Mouse (Mus musculus) CD8-positive naive resting alpha-beta T cell, adult 2 months (primary cell): Measurements from ENCODE around the gene Mog.
"Not testable (repeated sequence)": the region's sequence is repeated elsewhere in the genome, so short reads cannot be mapped to it uniquely, and the experiment has no call there.

Source experiments
- DNase-seq, 2 experiments: peaks; one replicate each; pipeline ENCODE4 v3.0.0; 2022; ENCODE audit warnings: low read depth in 2 of 2, low spot score in 2 of 2

The Mog gene

DNA sequence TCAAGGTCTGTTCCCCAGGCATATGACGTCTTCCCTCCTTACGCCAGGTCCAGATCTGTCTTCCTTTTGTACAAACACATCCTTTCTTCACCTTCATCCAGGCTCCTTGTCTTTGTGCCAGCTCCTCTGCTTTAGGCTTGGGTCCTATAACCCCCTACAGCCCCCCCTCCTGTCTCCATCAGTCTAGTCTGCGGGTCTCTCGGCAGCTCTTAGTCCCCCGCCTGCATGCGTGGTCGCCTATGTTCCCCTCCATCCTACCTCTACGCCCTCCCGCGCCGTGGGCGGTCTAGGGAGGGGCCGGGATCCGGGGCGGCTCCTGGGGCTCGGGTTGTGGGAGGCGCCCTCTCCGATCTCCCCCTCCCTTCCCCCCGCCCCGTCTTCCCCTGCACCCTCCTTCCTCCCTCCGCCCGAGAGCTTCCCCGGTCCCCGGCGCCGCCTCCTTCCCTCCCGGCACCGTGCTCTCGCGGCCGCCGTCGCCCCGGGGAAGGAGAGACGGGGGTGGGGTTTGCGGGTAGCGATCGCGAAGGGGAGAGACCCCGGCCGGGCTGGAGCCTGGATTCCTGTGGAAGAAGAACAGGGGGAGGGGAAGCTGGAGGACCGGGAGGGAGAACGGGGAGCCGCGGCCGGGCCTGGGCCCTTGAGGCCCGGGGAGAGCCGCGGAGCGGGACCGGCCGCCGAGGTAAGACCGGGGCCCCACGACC, 22.6 kb upstream of the Mog start, which contains the start of gene Gabbr1:
Gene Gabbr1 (plus strand): TSS at position 356 of the 701 bp plus-strand sequence.
- peak; percentile 46 to 59 for DNase-seq

DNA sequence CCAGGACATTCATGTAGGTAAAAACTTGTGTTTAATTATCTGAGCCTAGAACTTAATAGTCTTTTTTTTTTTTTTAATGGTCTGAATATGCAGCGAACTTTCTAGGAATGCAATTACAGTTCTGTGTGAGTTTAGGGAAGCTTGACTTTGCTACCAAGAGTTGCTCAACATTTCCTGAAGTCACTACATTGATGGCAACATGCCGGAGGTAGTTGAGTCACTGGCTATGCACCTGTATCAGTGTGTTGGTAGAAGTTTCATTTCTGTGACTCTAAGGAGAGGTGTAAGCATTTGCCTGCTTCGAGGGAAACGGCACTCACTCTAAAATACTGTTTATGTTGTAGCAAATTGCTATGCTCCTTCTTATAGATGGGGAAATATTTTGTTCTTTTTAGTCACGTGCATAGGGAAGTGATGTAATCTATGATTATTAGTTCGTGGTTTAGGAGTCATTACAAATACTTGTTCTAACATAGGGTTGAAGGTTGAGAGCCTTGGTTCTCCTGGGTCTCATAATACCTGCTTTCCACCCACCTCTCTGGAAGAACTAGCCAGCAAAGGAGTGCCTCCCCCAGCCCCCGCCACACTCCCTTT, 21.6 kb upstream of the Mog start:
- DNase-seq, result no peak

DNA sequence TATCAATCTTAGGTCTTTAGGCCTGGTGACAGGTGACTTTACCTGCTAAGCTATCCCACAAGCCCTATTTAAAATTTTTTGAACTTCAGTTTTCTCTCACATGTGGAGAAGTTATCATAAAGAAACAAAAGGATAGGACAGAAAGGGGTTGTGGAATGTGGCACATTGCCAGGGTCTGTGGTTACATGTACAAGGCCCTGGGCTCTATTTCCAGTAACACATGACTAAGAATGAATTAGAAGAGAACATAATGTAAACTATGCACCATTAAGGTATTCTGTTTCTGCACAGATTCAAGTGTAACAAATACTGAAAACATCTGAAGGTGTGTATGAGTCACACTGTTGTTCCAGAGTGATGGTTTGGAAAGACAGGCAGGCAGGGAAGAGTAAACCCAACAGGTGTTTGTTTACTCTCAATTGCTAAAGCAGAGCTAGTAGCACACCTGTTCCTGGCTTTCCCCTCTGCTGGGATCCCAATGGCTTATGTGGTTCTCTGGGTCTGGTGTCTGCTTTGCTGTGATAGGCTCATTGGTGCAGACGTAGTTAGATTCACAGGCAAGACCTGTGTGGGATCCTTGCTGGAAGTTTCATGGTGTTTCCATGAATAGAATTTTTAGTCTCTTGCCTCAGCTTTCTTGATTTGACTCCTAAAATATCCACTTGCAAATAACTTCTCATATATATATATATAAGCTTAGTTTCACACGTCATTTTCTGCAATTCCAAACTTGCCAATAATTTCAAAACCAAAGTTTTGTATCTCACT, 16.1 kb upstream of the Mog start:
- DNase-seq, result no peak

DNA sequence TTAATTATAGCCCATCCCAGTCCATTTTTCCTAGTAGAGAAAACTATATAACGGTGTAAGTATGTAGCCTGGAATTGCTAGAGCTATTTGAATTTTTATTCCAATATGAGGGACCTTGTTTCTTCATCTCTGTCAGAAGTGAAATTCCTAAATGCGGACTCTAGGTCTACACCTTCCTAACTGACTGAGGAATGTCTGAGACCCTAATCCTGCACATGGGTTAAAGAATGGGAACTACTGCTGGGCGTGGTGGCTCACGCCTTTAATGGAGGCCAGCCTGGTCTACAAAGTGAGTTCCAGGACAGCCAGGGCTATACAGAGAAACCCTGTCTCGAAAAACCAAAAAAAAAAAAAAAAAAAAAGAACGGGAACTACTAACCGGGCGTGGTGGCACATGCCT, 6.0 kb upstream of the Mog start:
- no peak for DNase-seq

DNA sequence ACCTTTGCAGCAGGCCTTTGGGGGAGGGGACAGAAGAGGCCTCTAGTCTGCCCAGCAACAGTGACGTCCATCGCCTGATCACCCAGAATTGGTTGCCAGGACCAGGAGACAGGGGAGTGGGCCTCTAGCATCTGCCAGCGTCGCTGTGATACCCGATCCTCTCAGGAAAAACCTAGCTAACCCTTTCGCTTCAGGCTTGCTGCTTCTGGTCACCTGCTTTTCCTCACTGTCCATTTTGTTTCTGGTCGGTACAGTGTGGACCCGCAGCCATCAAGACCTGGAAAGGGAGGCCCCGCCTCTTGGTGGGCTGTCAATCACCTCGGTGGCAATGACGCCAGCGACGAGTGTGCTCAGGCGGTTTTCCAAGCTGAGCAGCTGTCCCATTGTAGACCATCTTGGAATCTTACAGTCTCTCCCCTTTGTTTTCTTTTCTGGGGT, 5.5 kb upstream of the Mog start:
- peak; percentile 32 to 61 for DNase-seq

DNA sequence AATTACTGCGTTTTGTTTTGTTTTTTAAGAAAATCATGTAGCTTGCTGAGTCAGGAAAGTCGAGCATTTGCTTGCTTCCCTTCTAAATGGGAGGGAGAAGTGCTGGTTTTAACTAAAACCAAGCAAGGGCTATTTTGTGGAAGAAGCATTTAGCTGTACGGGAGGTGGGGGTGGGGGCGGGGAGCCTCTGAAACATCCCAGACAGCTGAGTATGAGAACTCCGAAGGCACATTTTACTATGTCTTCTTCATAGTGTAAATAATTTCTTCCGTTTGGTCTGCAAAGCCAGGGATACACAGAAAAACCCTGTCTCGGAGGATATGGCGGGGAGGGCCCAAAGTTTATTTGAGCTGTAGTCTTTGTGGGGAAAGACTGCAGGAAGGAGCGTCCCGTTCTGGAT, 5.0 kb upstream of the Mog start:
- DNase-seq, result no peak

DNA sequence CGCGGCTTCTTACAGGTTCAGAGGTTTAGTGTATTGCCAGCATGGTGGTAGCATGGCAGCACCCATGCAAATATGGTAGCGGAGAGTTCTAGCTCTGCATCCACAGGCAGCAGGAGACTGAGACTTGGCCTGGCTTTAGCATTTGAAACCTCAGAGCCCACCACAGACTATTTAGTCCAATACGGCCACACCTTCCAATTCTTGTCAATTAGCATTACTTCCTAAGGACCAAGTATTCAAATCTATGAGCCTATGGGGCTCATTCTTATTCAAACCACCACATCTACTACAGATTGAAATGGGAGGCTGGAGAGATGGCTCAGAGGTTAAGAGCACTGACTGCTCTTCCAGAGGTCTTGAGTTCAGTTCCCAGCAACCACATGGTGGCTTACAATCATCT, 4.3 kb upstream of the Mog start:
- no peak for DNase-seq

DNA sequence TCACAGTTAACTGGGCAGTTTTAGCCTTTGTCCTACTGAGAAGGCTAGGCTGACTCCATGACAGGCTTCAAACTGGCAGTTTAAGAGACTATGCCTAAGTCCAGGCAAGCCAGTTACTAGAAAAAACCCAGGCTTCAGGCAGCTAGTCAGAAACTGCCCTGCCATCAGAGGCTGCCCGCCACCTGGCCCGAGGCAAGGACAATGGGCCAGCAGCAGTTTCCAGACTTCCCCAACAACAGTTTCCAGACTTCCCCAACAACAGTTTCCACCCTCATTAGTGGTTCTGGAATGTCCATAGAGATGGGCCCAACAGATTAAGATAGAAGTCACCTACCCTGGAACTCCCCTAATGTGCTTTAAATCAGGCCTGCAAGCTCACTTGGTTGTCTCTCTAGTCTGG, 3.2 kb upstream of the Mog start:
- DNase-seq, result no peak

DNA sequence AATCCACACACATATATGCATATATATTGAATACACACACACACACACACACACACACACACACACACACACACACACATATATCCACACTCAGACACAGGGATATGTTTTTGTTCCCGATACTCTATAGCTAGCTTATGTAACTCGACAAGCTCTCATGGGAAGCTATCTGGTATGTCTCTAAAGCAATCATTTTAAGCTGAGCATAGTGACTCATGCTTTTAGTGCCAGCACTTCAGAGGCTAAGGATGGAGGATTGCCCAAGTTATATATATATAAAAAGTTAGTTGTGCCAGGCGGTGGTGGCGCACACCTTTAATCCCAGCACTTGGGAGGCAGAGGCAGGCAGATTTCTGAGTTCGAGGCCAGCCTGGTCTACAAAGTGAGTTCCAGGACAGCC, 4.0 kb downstream of the Mog start:
- DNase-seq, result not testable (repeated sequence)

DNA sequence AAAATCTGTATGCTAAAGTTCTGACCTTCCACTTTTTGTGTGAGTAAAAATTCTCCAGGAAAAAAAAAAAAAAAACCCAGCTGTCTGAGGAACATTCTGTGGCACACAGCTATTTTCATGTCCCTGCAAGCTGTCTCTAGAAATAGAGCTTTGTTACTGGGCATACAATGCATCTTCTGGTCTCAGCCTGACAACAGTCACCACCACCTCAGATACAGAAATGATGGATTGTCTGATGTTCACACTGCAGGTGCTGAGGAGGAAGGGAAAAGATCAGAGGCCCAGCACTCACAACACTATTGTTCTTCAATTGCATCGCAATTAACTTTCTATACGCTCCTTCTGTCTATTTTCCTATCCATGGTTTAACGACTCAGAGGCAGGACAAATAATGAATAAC, 4.9 kb downstream of the Mog start:
- no peak for DNase-seq

DNA sequence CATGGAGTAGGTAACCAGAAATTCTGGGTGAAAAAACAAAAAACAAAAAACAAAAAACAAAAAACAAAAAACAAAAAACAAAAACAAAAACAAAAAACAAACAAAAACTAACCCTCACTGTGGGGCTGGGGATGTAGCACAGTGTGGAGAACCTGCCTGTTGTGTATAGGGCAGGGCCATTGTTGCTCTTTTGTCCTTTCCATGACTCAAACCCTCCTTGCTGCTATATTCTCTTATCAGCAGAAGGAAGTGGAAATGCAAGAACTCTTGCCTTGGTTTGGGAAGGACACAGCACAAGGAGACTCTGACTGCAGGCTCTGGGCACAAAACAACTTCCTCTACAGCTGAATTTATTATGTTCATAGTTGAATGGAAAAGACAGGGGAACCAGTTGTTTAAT, 6.9 kb downstream of the Mog start:
- DNase-seq, result no peak

DNA sequence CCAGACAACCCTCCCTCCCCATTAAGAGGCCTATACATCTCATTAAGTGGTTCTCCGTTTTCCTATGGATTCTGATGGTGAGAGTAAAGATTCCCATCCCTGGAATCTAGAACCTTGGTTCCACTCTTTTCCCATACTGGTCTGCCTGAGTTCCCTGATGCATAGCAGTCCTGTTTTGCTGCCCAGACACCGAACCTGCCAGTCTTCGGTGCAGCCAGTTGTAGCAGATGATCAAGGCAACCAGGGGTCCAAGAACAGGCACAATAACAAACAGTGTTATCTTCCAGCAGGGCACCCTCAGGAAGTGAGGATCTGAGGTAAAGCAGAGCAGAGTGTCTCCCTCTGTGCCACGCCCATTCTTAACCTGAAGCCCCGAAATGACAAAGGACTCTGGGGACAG, 11.1 kb downstream of the Mog start:
- no peak for DNase-seq

DNA sequence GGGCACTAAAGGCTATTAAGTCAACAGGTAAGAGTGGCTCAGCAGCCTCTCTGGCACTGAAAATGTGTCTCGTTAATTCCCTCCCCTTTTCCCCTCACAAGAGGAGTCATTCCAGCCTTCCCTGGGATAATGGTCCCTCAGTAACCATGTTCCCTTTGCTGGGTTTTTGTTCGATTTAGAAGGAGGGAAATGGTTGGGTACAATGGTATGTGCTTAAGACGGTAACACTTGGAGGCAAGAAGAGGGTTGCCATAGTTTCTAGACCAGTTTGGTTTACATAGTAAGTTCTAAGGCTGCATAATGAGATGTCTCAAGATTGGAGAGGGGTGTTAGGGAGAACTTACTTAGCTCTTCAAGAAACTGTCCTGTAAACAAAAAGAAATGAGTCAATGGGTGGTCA, 11.5 kb downstream of the Mog start:
- DNase-seq, result no peak

DNA sequence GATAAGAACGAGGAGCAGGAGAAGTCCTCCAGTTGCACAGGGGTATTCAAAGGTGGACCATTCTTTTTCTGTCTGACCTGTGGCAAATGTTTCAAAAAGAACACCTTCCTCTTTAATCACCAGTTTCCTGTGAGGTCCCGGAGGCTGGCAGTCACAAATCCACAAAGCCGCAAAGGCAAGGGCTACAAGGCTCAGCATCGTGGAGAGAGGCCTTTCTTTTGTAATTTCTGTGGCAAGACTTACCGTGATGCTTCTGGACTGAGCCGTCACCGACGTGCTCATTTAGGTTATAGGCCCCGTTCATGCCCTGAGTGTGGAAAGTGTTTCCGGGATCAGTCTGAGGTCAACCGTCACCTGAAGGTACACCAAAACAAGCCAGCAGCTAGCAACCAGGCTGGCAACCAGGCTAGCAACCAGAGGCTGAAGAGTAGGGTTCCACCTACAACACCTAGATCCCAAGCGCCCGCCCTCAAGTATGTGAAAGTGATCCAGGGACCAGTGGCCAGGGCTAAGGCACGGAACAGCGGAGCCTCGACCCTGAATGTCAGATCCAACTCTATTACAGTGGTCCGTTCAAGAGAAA, 13.6 kb downstream of the Mog start:
- DNase-seq, result peak in 1 of 2 experiments; percentile 3

DNA sequence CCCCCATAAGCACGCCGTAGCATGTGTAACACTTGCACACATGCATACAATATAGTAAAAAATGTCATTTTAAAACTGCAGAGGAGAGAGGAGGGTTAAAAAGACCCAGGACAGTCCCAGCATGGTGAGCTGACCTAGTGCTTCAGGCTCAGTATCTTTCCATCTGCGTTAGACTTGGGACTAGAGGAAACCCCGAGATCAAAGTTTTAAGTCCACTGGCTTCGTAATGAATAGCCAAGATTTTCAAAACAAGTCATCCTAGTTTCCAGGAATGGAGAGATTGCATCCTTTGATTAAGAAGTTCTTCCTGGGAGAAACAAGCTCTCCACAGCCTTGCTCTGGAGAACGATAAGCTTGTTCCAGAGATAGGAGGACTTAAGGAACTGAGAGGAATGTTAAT, 15.0 kb downstream of the Mog start:
- DNase-seq, result no peak

DNA sequence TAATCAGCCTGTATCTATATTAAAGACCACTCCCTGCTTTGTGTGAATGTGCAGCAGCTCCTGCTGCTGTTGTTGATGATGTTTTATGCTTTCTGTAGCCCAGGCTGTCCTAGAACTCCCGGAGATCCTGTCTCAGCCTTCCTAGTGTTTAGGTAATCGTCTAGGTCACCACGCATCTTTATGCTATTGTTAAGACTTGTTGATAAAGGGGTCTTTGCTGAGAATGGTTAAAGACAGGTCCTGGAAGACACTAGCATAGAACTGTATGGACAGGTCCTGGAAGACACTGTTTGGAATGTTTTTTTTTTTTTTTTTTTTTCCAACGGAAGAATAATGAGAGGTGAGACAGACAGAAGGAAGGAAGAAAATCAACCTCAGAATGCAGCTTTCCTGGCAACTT, 19.8 kb downstream of the Mog start:
- no peak for DNase-seq

DNA sequence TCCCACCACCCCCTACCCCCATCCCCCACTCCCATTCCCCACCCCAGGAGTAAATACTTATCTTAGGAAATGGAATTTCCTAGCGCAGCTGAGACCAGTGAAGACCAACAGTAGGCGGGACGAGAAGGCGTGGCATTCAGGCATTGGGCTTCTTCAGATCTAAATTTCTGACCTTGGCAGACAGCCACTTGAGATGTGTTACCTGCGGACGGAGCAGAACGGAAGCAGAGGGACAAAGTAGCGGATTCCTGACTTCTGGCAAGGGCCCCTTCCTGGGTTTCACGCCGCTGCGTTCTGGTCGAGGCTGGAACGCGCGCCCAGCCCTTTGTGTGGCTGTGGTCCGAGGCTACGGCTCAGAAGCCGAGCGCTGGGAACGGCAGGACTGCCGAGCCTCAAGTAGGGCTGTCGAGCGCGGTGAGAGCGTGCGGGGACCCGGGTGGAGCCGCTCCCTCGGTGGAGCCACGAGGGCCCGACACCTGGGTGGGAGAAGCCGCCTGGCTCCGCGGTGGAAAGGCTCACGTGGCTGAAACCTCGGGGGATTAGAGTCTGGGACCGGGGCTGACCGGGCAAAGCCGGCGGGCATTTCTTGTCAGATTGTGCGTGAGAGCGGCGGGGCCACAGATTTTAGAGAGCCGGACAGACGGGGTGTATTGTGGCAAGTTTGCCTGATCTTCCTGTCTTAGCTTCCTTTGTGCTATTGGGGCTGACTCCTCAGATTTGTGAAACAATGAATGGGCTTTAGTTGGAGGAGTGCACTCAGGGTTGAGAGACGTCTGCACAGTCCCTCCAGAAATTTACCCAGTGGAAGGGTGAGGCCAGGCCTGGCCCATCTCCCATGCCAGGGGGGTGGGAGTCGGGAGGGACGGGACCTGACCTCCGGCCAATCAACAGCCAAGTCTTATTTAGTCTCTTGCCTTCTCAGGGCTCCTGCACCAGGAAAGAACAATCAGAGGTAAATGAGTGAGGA, 20.6 kb downstream of the Mog start:
- DNase-seq, result no peak

DNA sequence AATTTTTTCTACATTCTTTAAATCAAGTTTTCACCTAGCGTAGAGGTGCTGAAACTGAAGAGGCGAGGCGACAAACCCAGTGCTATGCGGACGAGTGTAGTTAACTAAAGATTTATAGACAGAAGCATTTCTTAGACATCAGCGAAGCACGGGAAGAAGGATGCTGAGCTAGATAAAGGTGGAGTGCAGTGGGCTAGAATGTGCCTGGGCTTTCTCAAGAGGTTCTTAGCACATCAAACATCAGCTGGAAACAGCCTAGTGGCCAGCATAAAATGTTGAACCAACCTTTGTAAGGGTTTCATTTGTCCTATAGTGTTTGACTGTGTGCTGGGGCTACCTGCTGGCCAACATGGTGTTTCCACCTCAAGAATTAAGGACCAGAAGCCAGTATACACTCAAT, 22.3 kb downstream of the Mog start, which contains the start of gene Zfp57:
Gene Zfp57 (plus strand): TSS at position 301 of the 400 bp plus-strand sequence.
- DNase-seq, result no peak

DNA sequence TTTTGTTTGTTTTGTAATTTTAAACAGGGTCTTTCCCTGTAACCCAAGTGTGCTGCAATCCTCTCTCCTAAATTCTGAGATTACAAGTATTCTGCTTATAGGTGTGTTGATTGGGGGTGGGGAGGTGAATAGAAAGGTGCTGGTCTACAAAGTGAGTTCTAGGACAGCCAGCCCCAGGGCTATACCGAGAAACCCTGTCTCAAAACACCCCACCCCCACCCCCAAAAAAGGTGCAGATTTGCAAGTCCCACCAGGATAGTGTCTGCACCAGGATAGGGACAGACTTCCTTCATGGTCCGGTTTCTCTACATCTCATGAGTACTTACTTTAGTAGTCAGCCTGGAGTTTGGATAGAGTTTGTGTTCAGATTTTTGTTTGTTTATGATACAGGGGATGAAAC, 24.7 kb downstream of the Mog start:
- DNase-seq, result no peak

DNA sequence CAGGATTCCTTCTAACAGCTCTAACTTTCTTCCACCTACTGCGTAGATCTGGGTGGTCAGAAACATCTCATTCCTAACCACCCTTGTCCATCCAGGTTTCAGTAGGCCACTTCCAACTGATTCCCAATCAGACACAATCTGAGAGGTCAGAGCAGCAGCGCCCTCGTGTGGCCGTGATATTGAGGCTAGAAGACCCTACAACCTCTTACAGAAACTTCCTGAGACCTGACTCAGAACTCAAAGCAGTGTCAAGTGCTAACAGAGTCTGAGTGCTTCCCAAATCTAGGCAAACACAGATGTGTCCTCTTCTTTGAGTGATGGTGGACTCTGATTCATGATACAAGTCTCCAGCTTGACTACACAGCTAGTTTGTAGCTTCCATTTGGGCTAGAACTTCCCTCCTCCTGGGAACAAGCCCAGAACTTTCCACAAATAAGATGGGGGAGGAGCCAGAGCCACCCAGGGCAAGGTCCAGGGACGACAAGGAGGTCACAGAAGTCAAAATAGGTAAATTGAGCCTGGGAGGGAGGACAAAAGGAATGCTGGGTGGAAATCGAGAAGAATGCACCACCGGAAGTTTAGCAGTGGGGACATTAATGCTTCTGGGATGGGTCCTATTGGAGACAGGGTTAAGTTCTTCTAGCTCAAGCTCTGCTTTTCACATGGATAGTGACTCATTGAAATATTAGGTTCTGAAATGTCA, 26.0 kb downstream of the Mog start:
- DNase-seq, result peak; percentile 24 to 38
